Mouse (Mus musculus) embryonic fibroblast, embryonic 13.5 days (primary cell): ENCODE measurements at regions not wholly inside any gene's neighbourhood (a gene's known extent, or its start where the extent isn't known, plus 50 kb on each side); places are given as distances from the start of the nearest gene placed in this dataset.

Experiments
- CTCF ChIP-seq: IDR thresholded peaks from 2 replicates; pipeline ENCODE4 v1.5.1; 2011; ENCODE audit warnings: mild to moderate bottlenecking, control low read depth, low read length, moderate library complexity, borderline replicate concordance; ENCODE audit not compliant: insufficient read depth
- POLR2A ChIP-seq: IDR thresholded peaks from 2 replicates; pipeline ENCODE4 v1.6.1; 2011; ENCODE audit warnings: low read depth, mild to moderate bottlenecking, control low read depth, low read length, moderate library complexity

DNA sequence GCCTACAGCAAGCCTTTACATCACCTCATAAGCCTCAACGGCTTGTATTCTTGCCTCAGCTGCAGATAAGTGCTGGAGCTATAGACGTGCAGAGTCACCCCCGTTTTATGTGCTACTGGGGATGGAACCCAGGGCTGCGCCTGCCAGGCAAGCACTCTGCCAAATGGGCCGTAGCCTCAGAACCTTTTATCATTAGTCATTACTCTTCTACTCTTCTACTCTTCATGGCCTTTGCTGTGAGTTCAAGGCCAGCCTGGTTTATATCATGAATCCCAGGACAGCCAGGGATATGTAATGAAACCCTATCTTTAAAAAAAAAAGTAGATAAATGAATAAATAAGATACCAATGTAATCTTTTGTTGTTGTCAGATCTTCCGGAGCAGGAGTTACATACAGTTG, 216.6 kb upstream of the Auts2 start:
- TF ChIP-seq CTCF (no peak), POLR2A (no peak)
